Mouse (Mus musculus) myocyte (in vitro differentiated cells): ENCODE data around the gene Sipa1l2. TPM values are rescaled to one million over a fixed set of nuclear protein-coding genes. Genes with fewer than 3 reads are reported as not detected.
A peak's percentile ranks its signal among the peaks of the same experiment; 100 is the strongest.

Experiments used
- H3K27me3 ChIP-seq: one replicate; pipeline ENCODE4 v1.6.1; 2011; ENCODE audit not compliant: control insufficient read depth, insufficient read depth, insufficient read length
- H3K36me3 ChIP-seq: one replicate; pipeline ENCODE4 v1.6.1; 2011; ENCODE audit not compliant: control insufficient read depth, insufficient read depth
- H3K4me2 ChIP-seq: one replicate; pipeline ENCODE4 v1.6.1; 2011; ENCODE audit warnings: low read depth, control low read depth
- H3K4me3 ChIP-seq: one replicate; pipeline ENCODE4 v1.5.1; 2011; ENCODE audit warnings: mild to moderate bottlenecking, control low read depth, moderate library complexity
- H3K79me2 ChIP-seq: one replicate; pipeline ENCODE4 v1.6.1; 2011; ENCODE audit not compliant: control insufficient read depth, insufficient read depth
- H3ac ChIP-seq: one replicate; pipeline ENCODE4 v1.6.1; 2011; ENCODE audit not compliant: control insufficient read depth, insufficient read length
- CEBPB ChIP-seq: IDR thresholded peaks from 2 replicates; pipeline ENCODE4 v1.6.1; 2011; ENCODE audit warnings: mild to moderate bottlenecking, moderate library complexity; ENCODE audit not compliant: poor library complexity, insufficient read depth, severe bottlenecking
- E2F4 ChIP-seq: IDR thresholded peaks from one replicate; pipeline ENCODE4 v1.6.1; 2011; ENCODE audit warnings: mild to moderate bottlenecking, control low read depth, moderate library complexity; ENCODE audit not compliant: insufficient read depth
- MAX ChIP-seq: IDR thresholded peaks from one replicate; pipeline ENCODE4 v1.6.1; 2011; ENCODE audit warnings: low read depth, mild to moderate bottlenecking, control low read depth
- MYOD1 ChIP-seq, 3 experiments: IDR thresholded peaks; one replicate each; pipeline ENCODE4 v1.6.1; 2011; ENCODE audit warnings: control low read depth in 2 of 3, low read depth in 2 of 3, mild to moderate bottlenecking in 2 of 3, moderate library complexity in 1 of 3; ENCODE audit not compliant: insufficient read length in 2 of 3, control insufficient read depth in 1 of 3
- MYOG ChIP-seq, 3 experiments: IDR thresholded peaks; one replicate each; pipeline ENCODE4 v1.6.1; 2011; ENCODE audit warnings: control low read depth in 2 of 3, low read depth in 2 of 3, mild to moderate bottlenecking in 2 of 3; ENCODE audit not compliant: insufficient read length in 2 of 3, control insufficient read depth in 1 of 3, insufficient read depth in 1 of 3
- POLR2A ChIP-seq: IDR thresholded peaks from one replicate; pipeline ENCODE4 v1.6.1; 2011; ENCODE audit warnings: low read depth, mild to moderate bottlenecking, control low read depth, moderate library complexity; ENCODE audit not compliant: insufficient read length
- POLR2AphosphoS2 ChIP-seq: IDR thresholded peaks from one replicate; pipeline ENCODE4 v1.6.1; 2011; ENCODE audit warnings: low read depth, control low read depth; ENCODE audit not compliant: insufficient read length
- REST ChIP-seq: IDR thresholded peaks from one replicate; pipeline ENCODE4 v1.6.1; 2011; ENCODE audit warnings: mild to moderate bottlenecking, control low read depth, moderate library complexity; ENCODE audit not compliant: insufficient read depth, insufficient read length
- SRF ChIP-seq: IDR thresholded peaks from one replicate; pipeline ENCODE4 v1.6.1; 2011; ENCODE audit warnings: low read depth; ENCODE audit not compliant: control insufficient read depth, insufficient read length
- TCF12 ChIP-seq: IDR thresholded peaks from one replicate; pipeline ENCODE4 v1.6.1; 2011; ENCODE audit warnings: mild to moderate bottlenecking, control low read depth; ENCODE audit not compliant: poor library complexity, insufficient read depth, severe bottlenecking
- TCF3 ChIP-seq: IDR thresholded peaks from one replicate; pipeline ENCODE4 v1.6.1; 2011; ENCODE audit warnings: low read depth, control low read depth; ENCODE audit not compliant: insufficient read length
- USF1 ChIP-seq: IDR thresholded peaks from one replicate; pipeline ENCODE4 v1.6.1; 2011; ENCODE audit warnings: low read depth, mild to moderate bottlenecking, control low read depth, moderate library complexity
- polyA plus RNA-seq: library from polyadenylated mRNA; unstranded; fragments of >200 nt; fragmentation: generic; extraction: Trizol; gene quantifications from one replicate; pipeline ENCODE4 v1.2.1, GENCODE M21; 2012; ENCODE audit warnings: missing spikeins

Sipa1l2 gene
- polyA plus RNA-seq, 1 experiment, result 16.2 TPM

- Histone ChIP-seq H3ac (no peak overlapping the region), H3K79me2 (peaks cover 22% of the 10 kb centered on the region), H3K4me3 (no peak overlapping the region), H3K4me2 (no peak overlapping the region), H3K36me3 (no peaks in the 10 kb centered on the region), H3K27me3 (no peaks in the 10 kb centered on the region)
- no peak for TF ChIP-seq MYOD1 (IDR thresholded peaks at IDR 0.05; ENCODE audit: control insufficient read depth in 1 of 3, insufficient read length in 2 of 3, low read depth in 2 of 3)
- no peak for TF ChIP-seq CEBPB
These were observed 1.3 kb upstream of the Sipa1l2 start for GRCm38 (mm10) chr8:125570835-125571465.

GRCm38 (mm10) chr8:125570389-125570788, 781 bp upstream of the Sipa1l2 start:
- Histone ChIP-seq H3K4me3 (no peak overlapping the region), H3K4me2 (peak overlapping the region; percentile 76)
- no peak for TF ChIP-seq USF1
- TF ChIP-seq TCF3, result no peak
- TF ChIP-seq MYOG (IDR thresholded peaks at IDR 0.05; ENCODE audit: control insufficient read depth in 1 of 3, insufficient read depth in 1 of 3, insufficient read length in 2 of 3, low read depth in 2 of 3), result no peak
- TF ChIP-seq MAX, result no peak
- no peak for TF ChIP-seq POLR2AphosphoS2
- TF ChIP-seq SRF, result no peak
- no peak for TF ChIP-seq CEBPB
- no peak for TF ChIP-seq MYOD1 (IDR thresholded peaks at IDR 0.05; ENCODE audit: control insufficient read depth in 1 of 3, insufficient read length in 2 of 3, low read depth in 2 of 3)
- TF ChIP-seq REST, result no peak
- no peak for TF ChIP-seq TCF12

GRCm38 (mm10) chr8:125568851-125569532, 616 bp downstream of the Sipa1l2 start:
- Histone ChIP-seq H3K4me2 (peak overlapping the region; percentile 82), H3K4me3 (peak overlapping the region; percentile 62), H3K79me2 (peaks cover 36% of the 10 kb centered on the region), H3ac (peak overlapping the region; percentile 82), H3K27me3 (no peaks in the 10 kb centered on the region), H3K36me3 (no peaks in the 10 kb centered on the region)
- TF ChIP-seq MYOD1 (IDR thresholded peaks at IDR 0.05; ENCODE audit: control insufficient read depth in 1 of 3, insufficient read length in 2 of 3, low read depth in 2 of 3), result no peak
- no peak for TF ChIP-seq POLR2AphosphoS2
- no peak for TF ChIP-seq USF1
- no peak for TF ChIP-seq E2F4
- no peak for TF ChIP-seq POLR2A
- TF ChIP-seq TCF3, result no peak
- TF ChIP-seq MYOG (IDR thresholded peaks at IDR 0.05; ENCODE audit: control insufficient read depth in 1 of 3, insufficient read depth in 1 of 3, insufficient read length in 2 of 3, low read depth in 2 of 3), result no peak
- no peak for TF ChIP-seq MAX
- TF ChIP-seq REST, result no peak
- no peak for TF ChIP-seq CEBPB
- no peak for TF ChIP-seq TCF12
- no peak for TF ChIP-seq SRF

More at GRCm38 (mm10) chr8:125570389-125570788, 781 bp upstream of the Sipa1l2 start:
- Histone ChIP-seq H3K27me3 (no peaks in the 10 kb centered on the region), H3K36me3 (no peaks in the 10 kb centered on the region), H3ac (no peak overlapping the region), H3K79me2 (peaks cover 26% of the 10 kb centered on the region)

GRCm38 (mm10) chr8:125568421-125568850, 1.2 kb downstream of the Sipa1l2 start:
- TF ChIP-seq USF1, result no peak
- TF ChIP-seq CEBPB, result no peak
- TF ChIP-seq E2F4, result no peak
- no peaks in the 10 kb centered on the region for H3K36me3 ChIP-seq
- peak overlapping the region; percentile 82 for H3K4me2 ChIP-seq
- peaks cover 40% of the 10 kb centered on the region for H3K79me2 ChIP-seq
- H3K27me3 ChIP-seq, result no peaks in the 10 kb centered on the region
- peak overlapping the region; percentile 82 for H3ac ChIP-seq
- peak overlapping the region; percentile 62 for H3K4me3 ChIP-seq

GRCm38 (mm10) chr8:125567569-125567968, 2.0 kb downstream of the Sipa1l2 start:
- Histone ChIP-seq H3ac (no peak overlapping the region), H3K4me2 (no peak overlapping the region), H3K27me3 (no peaks in the 10 kb centered on the region), H3K36me3 (no peaks in the 10 kb centered on the region), H3K79me2 (peaks cover 40% of the 10 kb centered on the region), H3K4me3 (peak overlapping the region; percentile 62)
- TF ChIP-seq POLR2A (no peak), TCF12 (no peak), CEBPB (no peak), MAX (no peak), MYOG (IDR thresholded peaks at IDR 0.05; ENCODE audit: control insufficient read depth in 1 of 3, insufficient read depth in 1 of 3, insufficient read length in 2 of 3, low read depth in 2 of 3) (no peak), E2F4 (no peak), POLR2AphosphoS2 (no peak), MYOD1 (IDR thresholded peaks at IDR 0.05; ENCODE audit: control insufficient read depth in 1 of 3, insufficient read length in 2 of 3, low read depth in 2 of 3) (no peak), USF1 (no peak), SRF (no peak), TCF3 (no peak), REST (no peak)
